Mouse (Mus musculus): Measurements from ENCODE around the gene Il2ra. TPM values are rescaled to one million over a fixed set of nuclear protein-coding genes. Genes with fewer than 3 reads are reported as not detected.

The Il2ra gene
- polyA plus RNA-seq, 1 experiment from 2014 or later: not detected

DNA sequence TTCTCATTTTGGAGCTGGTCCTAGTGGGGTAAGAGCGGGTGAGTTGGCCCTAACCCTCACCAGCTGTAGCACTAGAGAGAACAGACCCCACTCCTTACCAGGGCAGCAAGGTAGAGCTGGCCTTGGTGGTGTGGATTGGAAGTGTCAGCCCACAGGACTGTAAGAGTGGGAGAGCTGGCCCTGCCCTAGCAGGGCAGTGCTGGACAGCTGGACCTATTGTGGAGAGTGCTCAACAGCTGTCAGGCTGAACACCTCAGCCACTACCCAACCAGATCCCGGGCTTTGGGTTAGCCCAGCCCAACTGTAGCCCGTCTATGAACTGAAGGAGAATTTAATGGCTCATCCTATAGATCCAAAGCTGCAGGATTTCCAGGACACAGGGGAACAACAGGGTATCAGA, 96.2 kb downstream of the Il2ra start:
- Histone ChIP-seq H3K4me3 (replicated peaks; ENCODE audit: low read depth, low read length) (no peak overlapping the region), H3K9ac (ENCODE audit: low read depth, low read length) (no peak overlapping the region), H3K9me3 (replicated peaks; ENCODE audit: low read length) (no peaks in the 10 kb centered on the region), H3K4me2 (ENCODE audit: low read length) (no peak overlapping the region), H3K27ac (no peak overlapping the region), H3K4me1 (replicated peaks; ENCODE audit: insufficient read depth, low read length) (no peaks in the 10 kb centered on the region), H3K27me3 (ENCODE audit: insufficient read depth, low read length) (no peaks in the 10 kb centered on the region), H3K36me3 (ENCODE audit: insufficient read depth, low read length) (peaks cover 29% of the 10 kb centered on the region)
- no peak for DNase-seq (ENCODE audit: low spot score)
- 90% methylated on average over 3 of the region's 3 CpGs for WGBS
- TF ChIP-seq CTCF (IDR thresholded peaks at IDR 0.05; ENCODE audit: low read depth): no peak
- 0 out of 2 replicates have a peak, but pooled peaks have one; percentile 40 for ATAC-seq (replicated peaks; ENCODE audit: low FRiP score, low read depth)

DNA sequence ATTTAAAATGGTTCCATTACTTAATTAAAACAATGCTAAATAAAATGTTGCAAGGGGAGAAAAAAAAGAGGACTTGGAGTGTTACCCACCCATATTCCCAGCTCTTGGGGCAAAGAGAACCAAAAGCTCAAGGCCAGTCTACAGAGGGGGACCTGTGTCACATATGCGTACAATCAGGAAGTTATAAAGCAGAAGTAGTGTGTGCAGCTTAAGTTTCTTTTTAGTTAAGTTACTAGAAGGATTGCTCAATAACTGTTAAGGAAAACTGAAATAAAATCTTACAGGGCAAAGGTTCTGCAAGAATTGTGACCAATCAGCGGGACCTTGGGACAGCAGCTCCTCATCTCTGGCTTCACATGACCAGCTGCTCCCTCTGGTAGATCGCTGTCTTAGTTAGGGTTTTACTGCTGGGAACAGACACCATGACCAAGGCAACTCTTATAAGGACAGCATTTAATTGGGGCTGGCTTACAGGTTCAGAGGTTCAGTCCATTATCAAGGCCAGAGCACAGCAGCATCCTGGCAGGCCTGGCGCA, 97.0 kb downstream of the Il2ra start:
- peaks cover 29% of the 10 kb centered on the region for H3K36me3 ChIP-seq (ENCODE audit: insufficient read depth, low read length)
- ATAC-seq (replicated peaks; ENCODE audit: low FRiP score, low read depth): no peak

More for the DNA sequence above, 97.0 kb downstream of the Il2ra start:
- Histone ChIP-seq H3K27me3 (ENCODE audit: insufficient read depth, low read length) (no peaks in the 10 kb centered on the region), H3K4me1 (replicated peaks; ENCODE audit: insufficient read depth, low read length) (no peaks in the 10 kb centered on the region), H3K27ac (no peak overlapping the region), H3K4me3 (replicated peaks; ENCODE audit: low read depth, low read length) (no peak overlapping the region), H3K4me2 (ENCODE audit: low read length) (no peak overlapping the region), H3K9me3 (replicated peaks; ENCODE audit: low read length) (no peaks in the 10 kb centered on the region), H3K9ac (ENCODE audit: low read depth, low read length) (no peak overlapping the region)
- 93% methylated on average over 4 of the region's 4 CpGs for WGBS
- TF ChIP-seq CTCF (IDR thresholded peaks at IDR 0.05; ENCODE audit: low read depth): no peak
- no peak for DNase-seq (ENCODE audit: low spot score)

Other genes with a start within 250 kb of the Il2ra start
- 9.4 and 10.9 TPM in 2 replicates for gene Pfkfb3, start 88.7 kb upstream of the Il2ra start, polyA plus RNA-seq (2015; fragmentation: Nextera tagmentation; extraction: Ambion mirVana)
- gene Rbm17, start 38.7 kb upstream of the Il2ra start, polyA plus RNA-seq (2015; fragmentation: Nextera tagmentation; extraction: Ambion mirVana): 110 and 116 TPM in 2 replicates
- not detected in 2 replicates for gene Gm17490, start 16.5 kb upstream of the Il2ra start, polyA plus RNA-seq (2015; fragmentation: Nextera tagmentation; extraction: Ambion mirVana)
- gene Il15ra, start 62.5 kb downstream of the Il2ra start, polyA plus RNA-seq (2015; fragmentation: Nextera tagmentation; extraction: Ambion mirVana): 4.1 and 4.3 TPM in 2 replicates
- 103 and 117 TPM in 2 replicates for gene Fbh1, start 134.8 kb downstream of the Il2ra start, polyA plus RNA-seq (2015; fragmentation: Nextera tagmentation; extraction: Ambion mirVana)
- 31.0 and 34.5 TPM in 2 replicates for gene Ankrd16, start 135.1 kb downstream of the Il2ra start, polyA plus RNA-seq (2015; fragmentation: Nextera tagmentation; extraction: Ambion mirVana)